Mouse (Mus musculus) embryo, embryonic 9.5 days (tissue): ENCODE data around the gene Cbx2.

ENCODE experiments used
- DNase-seq: peaks from one replicate; pipeline ENCODE4 v3.0.0-alpha.2; 2017; ENCODE audit errors: extremely low spot score

The Cbx2 gene

GRCm38 (mm10) chr11:119022895-119023615, at the start of gene Cbx2:
Gene Cbx2, plus strand, starts transcription at chr11:119022962.
- DNase-seq = peak; percentile 91

- no peak for DNase-seq
Measured at GRCm38 (mm10) chr11:118974340-118974739, 48.4 kb upstream of the Cbx2 start.

GRCm38 (mm10) chr11:118975427-118975826, 47.3 kb upstream of the Cbx2 start:
- peak; percentile 66 for DNase-seq

- no peak for DNase-seq
Measured at GRCm38 (mm10) chr11:118975917-118976316, 46.8 kb upstream of the Cbx2 start.

DNA sequence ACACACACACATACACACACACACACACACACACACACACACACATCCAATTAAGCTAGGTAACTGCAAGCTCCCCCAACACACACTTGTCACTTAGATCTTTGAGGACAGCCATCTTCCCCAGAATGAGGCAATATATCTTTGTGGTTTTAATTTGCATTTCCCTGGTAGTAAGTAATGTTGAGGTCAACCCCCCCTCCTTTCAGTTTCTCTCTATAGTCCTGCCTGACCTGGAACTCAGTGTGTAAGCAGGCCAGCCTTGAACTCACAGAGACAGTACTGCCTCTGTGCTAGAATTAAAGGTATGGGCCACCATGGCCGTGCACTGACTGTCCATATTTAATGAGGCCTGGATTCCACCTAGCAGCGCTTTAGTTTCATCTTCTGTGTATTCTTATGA, 42.4 kb upstream of the Cbx2 start:
- no peak for DNase-seq

- no peak for DNase-seq
Measured at GRCm38 (mm10) chr11:118981012-118981776, 41.6 kb upstream of the Cbx2 start.

DNA sequence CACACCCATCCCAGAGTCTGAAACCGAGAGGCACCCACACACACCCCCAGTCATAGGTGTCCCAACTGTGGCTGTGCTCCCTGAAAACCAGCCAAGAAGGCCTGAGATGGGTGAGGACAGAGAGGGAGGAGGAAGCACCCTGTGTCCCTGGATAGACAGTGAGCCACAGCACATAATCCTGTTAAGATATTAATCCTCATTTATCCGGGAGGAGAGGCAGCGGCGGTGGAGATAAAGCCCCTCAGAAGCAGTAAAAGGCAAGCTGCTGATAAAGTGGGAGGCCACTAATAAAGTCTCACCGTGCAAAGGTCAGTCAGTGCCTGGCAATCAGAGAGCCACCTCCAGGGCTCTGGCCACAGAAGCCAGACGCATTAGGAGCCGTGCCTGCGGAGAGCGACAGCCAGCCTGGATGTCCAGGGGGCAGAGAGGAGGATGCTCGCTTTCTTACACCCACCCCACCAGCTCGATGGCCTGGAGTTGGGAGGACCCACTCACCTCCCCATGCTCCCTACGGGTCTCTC, 40.1 kb upstream of the Cbx2 start:
- DNase-seq = no peak

DNA sequence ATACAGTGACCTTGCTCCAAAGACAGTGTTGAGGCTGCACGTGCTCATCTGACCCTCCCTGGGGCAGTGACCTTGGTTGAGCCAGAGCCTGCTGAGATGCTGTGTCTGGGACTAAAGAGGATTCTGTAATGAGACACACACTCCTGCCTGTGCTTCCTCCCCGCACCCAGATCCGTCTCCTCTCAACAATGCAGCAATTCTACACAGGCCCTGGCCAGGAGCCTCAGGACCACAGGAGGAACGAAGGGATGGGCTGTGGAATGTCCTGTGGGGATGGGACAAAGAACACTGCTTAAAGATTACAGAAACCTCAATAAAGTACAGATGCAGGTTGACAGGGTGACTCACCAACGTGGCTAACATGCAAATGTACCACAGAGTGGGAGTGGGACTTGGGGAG, 37.2 kb upstream of the Cbx2 start:
- DNase-seq = no peak

DNA sequence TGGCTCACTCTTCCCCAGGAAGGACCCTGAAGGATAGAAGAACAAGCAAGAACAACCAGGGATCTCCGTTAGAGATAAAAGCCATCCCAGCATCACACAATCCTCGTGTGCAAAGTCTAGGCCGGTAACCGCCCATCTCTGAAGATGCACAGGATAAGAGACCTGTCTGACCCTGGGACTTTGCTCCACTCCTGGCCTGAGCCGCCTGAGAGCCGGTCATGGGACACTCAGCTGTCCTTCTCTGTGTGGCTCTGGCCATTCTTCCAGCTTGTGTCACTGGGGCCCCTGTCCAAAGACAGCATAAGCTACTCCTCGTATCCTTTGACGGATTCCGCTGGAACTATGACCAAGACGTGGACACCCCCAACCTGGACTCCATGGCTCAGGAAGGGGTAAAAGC, 34.8 kb upstream of the Cbx2 start, which contains the start of gene Enpp7:
Gene Enpp7, plus strand, starts transcription at position 190 of the 400 bp plus-strand sequence.
- no peak for DNase-seq

DNA sequence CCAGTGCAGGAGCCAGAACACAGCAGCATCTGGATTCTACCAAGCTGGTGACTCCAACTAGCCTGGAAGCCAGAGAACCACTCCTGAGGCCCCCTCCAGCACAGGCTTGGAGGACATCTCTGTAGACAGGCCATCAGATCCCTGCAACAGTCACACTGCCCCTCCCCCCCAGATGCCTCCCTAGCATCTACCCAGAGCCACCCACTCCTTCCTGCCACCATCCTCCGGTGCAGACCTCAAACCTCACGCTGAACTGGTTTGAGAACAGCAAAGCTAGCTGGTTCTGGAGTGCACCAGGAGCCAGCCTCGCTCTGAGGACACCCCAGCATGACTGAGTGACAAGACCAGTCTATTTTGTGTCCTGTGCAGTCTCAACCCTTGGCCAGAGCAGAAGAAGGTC, 30.0 kb upstream of the Cbx2 start:
- no peak for DNase-seq

DNA sequence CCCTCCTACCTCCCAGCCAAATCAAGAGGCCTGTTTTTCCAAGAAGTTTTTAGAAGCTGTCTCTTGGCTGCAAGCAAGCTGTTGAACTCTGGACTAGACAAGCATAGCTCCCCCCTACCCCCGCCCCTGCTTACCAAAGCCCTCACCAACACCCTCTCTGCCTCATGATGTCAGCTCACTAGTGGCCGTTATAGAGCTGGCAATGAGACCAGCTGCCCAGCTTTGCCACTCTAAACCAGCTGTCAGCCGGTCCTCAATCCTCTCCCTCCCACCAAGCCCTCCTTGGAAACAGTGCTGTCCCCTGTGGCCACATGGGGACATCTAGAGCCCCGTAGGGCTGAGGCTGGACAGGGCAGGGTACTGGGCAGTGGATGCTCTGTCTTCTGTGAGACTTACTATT, 27.3 kb upstream of the Cbx2 start:
- no peak for DNase-seq

GRCm38 (mm10) chr11:118997182-118997581, 25.6 kb upstream of the Cbx2 start:
- no peak for DNase-seq

- peak; percentile 94 for DNase-seq
Measured at GRCm38 (mm10) chr11:118998540-118999265, 24.1 kb upstream of the Cbx2 start.

GRCm38 (mm10) chr11:118999361-118999804, 23.4 kb upstream of the Cbx2 start:
- DNase-seq = peak; percentile 63

- no peak for DNase-seq
Measured at GRCm38 (mm10) chr11:119000877-119001276, 21.9 kb upstream of the Cbx2 start.

- DNase-seq = no peak
Measured at GRCm38 (mm10) chr11:119001493-119002128, 21.2 kb upstream of the Cbx2 start.

DNA sequence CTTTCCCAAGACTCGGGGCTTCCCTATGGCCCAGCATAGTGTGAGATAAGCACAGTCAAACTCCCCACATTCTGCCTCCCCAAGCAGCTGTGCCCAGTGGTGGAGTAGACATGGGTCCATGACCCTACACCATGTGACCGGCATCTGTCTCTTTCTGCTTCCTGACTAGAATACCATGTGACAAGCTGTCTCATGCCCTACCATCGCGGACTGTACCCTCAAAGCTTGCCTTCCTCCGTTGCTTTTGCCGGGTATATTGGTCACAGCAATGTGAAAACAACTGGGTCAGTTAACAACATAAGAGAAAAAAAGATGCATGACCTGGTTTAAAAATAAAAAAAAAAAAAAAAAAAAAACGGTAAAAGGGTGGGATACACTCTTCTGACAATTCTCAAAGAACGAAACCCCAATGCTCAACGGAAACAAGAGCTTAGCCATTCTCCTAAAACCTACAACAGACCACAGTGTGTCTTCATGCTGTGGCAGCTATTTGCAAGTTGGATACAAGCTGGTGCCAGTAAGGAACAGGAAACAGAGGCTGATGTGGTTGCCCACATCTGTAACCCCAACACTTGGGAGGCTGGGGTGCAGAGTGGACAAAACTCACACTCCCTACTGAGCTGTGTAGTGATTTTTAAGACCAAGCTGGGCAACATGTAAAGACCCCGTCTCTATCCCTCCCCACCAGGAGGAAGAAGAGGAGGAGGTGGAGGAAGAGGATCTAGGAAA, 17.1 kb upstream of the Cbx2 start:
- no peak for DNase-seq

DNA sequence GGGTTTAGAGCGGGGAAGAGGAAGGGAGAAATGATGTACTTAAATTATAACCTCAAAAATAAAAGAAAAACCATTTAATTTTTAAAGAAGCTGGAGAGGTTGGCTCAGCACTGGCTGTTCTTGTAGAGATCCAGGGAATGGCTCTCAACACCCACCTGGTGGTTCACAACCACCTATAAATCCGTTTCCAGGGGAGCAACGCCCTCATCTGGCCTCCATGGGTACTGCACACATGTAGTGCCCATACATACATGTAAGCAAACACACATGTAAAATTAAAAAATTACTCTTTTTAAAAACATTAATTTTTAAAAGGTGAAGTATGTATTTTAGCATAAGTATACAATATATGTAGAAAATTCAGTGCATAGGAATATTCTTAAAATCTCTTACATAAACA, 16.3 kb upstream of the Cbx2 start:
- DNase-seq = no peak

DNA sequence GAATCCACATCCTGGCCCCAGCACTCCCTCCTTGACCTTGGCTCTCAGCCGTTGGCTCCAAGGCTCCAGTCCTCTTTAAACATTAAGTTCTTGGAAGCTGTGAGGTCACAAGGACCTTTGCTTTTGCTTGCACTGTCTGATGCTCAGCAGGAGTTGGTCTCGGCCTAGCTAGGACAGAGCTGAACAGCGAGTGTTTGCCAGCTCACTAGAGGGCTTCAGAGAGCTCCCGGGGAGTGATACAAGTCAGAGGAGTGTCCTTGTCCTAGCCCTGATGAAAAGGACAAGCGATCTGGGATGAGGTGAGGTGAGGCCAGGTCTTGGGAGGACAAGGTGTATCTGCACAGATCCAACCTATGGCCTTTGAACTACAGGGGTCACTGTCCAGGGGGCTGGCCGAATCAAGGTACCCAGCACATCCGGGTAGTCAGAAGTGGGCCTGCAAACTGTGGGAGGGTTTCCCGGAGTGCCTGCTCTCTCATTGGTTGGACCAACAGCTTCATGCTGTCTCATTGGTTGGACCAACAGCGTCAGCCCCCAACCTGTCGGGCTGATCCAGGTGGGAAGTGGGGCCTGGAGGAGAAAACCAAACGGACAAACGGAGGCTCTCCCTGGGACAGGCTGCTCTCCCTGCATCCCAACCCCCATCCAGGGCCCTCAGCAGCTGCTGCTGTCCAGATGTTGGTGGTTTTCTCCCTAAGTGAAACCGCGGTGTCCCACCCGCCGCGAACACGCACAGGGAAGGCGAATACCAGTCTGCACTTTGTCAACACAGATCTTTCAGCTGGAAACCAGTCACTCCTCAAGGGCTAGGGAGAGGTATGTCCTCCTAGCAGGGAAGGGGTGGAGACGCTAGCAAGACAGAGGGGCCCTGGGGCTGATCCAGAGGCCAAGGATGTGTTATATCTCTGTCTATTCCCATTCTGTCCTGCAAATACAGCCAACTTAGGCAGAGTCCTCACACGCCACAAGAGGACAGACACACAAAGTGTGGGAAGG, 15.0 kb upstream of the Cbx2 start:
- peak; percentile 51 for DNase-seq

- no peak for DNase-seq
Measured at GRCm38 (mm10) chr11:119014455-119014854, 8.3 kb upstream of the Cbx2 start.
